ENCODE assay signal across 8 mouse cellular contexts in genomic region chr7:92668791-92669506, GRCm38 (mm10). TPM values are rescaled to one million over a fixed set of nuclear protein-coding genes. Genes with fewer than 3 reads are reported as not detected.
DNase-seq lines count a peak whose midpoint lies in the region; ATAC-seq and TF ChIP-seq lines count a peak whose summit lies in the region.

No protein-coding gene starts in this region.

- peak overlapping the region; percentile 99 for H3K9ac ChIP-seq in forebrain, postnatal 0 days
- peak overlapping the region; percentile 99 for H3K9ac ChIP-seq in lung, embryonic 15.5 days

- H3K27ac ChIP-seq in forebrain, postnatal 0 days (ENCODE audit: low read depth, low read length), result peak overlapping the region; percentile 99
- H3K27ac ChIP-seq in lung, embryonic 15.5 days, result peak overlapping the region; percentile 98
- peak overlapping the region; percentile 85 for H3K27ac ChIP-seq in thymus, adult 2 months (ENCODE audit: control insufficient read depth, insufficient read depth, low read length)

- no peaks in the 10 kb centered on the region for H3K27me3 ChIP-seq in forebrain, postnatal 0 days (ENCODE audit: insufficient read depth, low read length)
- no peaks in the 10 kb centered on the region for H3K27me3 ChIP-seq in lung, embryonic 15.5 days
- no peaks in the 10 kb centered on the region for H3K27me3 ChIP-seq in thymus, adult 2 months (ENCODE audit: control insufficient read depth, insufficient read depth, low read length)

- H3K36me3 ChIP-seq in forebrain, postnatal 0 days (ENCODE audit: insufficient read depth), result no peaks in the 10 kb centered on the region
- peaks cover 3% of the 10 kb centered on the region; the same call in 1 of the 2 replicates for H3K36me3 ChIP-seq in lung, embryonic 15.5 days
- H3K36me3 ChIP-seq in thymus, adult 2 months (ENCODE audit: control insufficient read depth, insufficient read depth, low read length), result peaks cover 6% of the 10 kb centered on the region; the same call in 1 of the 2 replicates

- H3K4me3 ChIP-seq in forebrain, postnatal 0 days (ENCODE audit: low read depth, low read length), result peak overlapping the region; percentile 100
- H3K4me3 ChIP-seq in lung, embryonic 15.5 days, result peak overlapping the region; percentile 77
- peak overlapping the region; percentile 99 for H3K4me3 ChIP-seq in thymus, adult 2 months (ENCODE audit: control insufficient read depth, insufficient read depth, low read length)

- TF ChIP-seq CTCF in forebrain, postnatal 0 days (IDR thresholded peaks at IDR 0.05; ENCODE audit: low read depth), result no peak
- TF ChIP-seq CTCF in thymus, adult 2 months (IDR thresholded peaks at IDR 0.05; ENCODE audit: borderline replicate concordance, control insufficient read depth, extremely low read depth, insufficient read depth, low read length, poor library complexity), result 0 out of 2 replicates have a peak, but pooled peaks have one; percentile 25

- 0 out of 2 replicates have a peak, but pooled peaks cover 13% of the 10 kb centered on the region for H3K4me1 ChIP-seq in forebrain, postnatal 0 days (ENCODE audit: insufficient read depth)
- H3K4me1 ChIP-seq in lung, embryonic 15.5 days, result peaks cover 19% of the 10 kb centered on the region
- H3K4me1 ChIP-seq in thymus, adult 2 months (replicated peaks; ENCODE audit: control insufficient read depth, insufficient read depth, low read length), result peaks cover 7% of the 10 kb centered on the region

- no peaks in the 10 kb centered on the region for H3K9me3 ChIP-seq in forebrain, postnatal 0 days (ENCODE audit: low read length)
- H3K9me3 ChIP-seq in lung, embryonic 15.5 days, result no peaks in the 10 kb centered on the region

- H3K4me2 ChIP-seq in forebrain, postnatal 0 days (ENCODE audit: low read depth), result peak overlapping the region; percentile 75
- H3K4me2 ChIP-seq in lung, embryonic 15.5 days, result peak overlapping the region; percentile 60

- peak; percentile 9 for ATAC-seq in forebrain, postnatal 0 days
- ATAC-seq in lung, embryonic 15.5 days (ENCODE audit: borderline replicate concordance, extremely low read depth, low FRiP score, low TSS enrichment), result peak; percentile 14; the same call in 1 of the 2 replicates

- no peak for TF ChIP-seq POLR2A in thymus, adult 2 months (IDR thresholded peaks at IDR 0.05; ENCODE audit: control insufficient read depth, extremely low read depth, insufficient read depth, low read length, poor library complexity)

- DNase-seq in ES-CJ7 (ENCODE audit: low read depth, low spot score), result peak; percentile 66
- peak; percentile 61 to 62 for DNase-seq in cerebellum, adult 18-20 months
- peak; percentile 77 for DNase-seq in forebrain, postnatal 0 days
- peak; percentile 63 for DNase-seq in heart, postnatal 4 days
- peak; percentile 42 to 53 for DNase-seq in layer of hippocampus, adult 8-10 months (ENCODE audit: low spot score in 2 of 2)
- peak; percentile 14 for DNase-seq in ovary, adult 18-20 months (ENCODE audit: low spot score)
- peak; percentile 69 for DNase-seq in thymus, adult 2 months

- 2% methylated on average over 29 of the region's 29 CpGs for WGBS in forebrain, postnatal 0 days
- under 1% methylated on average over 29 of the region's 29 CpGs for WGBS in lung, embryonic 15.5 days
- WGBS in thymus, adult 2 months, result under 1% methylated on average over 29 of the region's 29 CpGs

RNA-seq across cellular contexts. Expression of gene Pcf11, which starts 0.8 kb away (rescaled TPM):
- 41.9 and 52.5 TPM in 2 replicates for total RNA-seq in forebrain, postnatal 0 days (2014; rRNA removed)
- 13.2 and 14.3 TPM in 2 replicates for polyA plus RNA-seq in forebrain, postnatal 0 days (2015; fragmentation: Nextera tagmentation; extraction: Ambion mirVana)
- 10 to 100 TPM; 38.7 to 38.9 TPM for total RNA-seq in heart, postnatal 4 days (2021)
- total RNA-seq in layer of hippocampus, adult 8-10 months (2022), result 10 to 100 TPM; 58.7 to 71.1 (median 63.8) TPM
- 18.9 and 22.1 TPM in 2 replicates for polyA plus RNA-seq in lung, embryonic 15.5 days (2015; fragmentation: Nextera tagmentation; extraction: Ambion mirVana)
- 37.5 and 42.7 TPM in 2 replicates for polyA plus RNA-seq in thymus, adult 2 months (2012; rRNA removed)

RNA-seq across cellular contexts. Expression of gene Ankrd42, which starts 32.0 kb away (rescaled TPM):
- 28.7 and 30.8 TPM in 2 replicates for total RNA-seq in forebrain, postnatal 0 days (2014; rRNA removed)
- 12.2 and 22.0 TPM in 2 replicates for polyA plus RNA-seq in forebrain, postnatal 0 days (2015; fragmentation: Nextera tagmentation; extraction: Ambion mirVana)
- 1 to 10 TPM; 2.0 to 2.3 TPM for total RNA-seq in heart, postnatal 4 days (2021)
- 10 to 100 TPM; 17.3 to 20.5 (median 18.7) TPM for total RNA-seq in layer of hippocampus, adult 8-10 months (2022)
- polyA plus RNA-seq in lung, embryonic 15.5 days (2015; fragmentation: Nextera tagmentation; extraction: Ambion mirVana), result 6.3 and 8.5 TPM in 2 replicates
- 0.39 and 0.47 TPM in 2 replicates for polyA plus RNA-seq in thymus, adult 2 months (2012; rRNA removed)

Comparison
In these comparisons a context has a peak if more than half of its experiments do, and no peak if none do; other contexts are left out.
1. Peak in every context shown above with its lines: DNase-seq, ATAC-seq, H3K4me3 ChIP-seq and H3K27ac ChIP-seq.
2. DNase-seq: peak in every context shown above with its lines; median percentile 77 in forebrain, postnatal 0 days; 69 in thymus, adult 2 months; 66 in ES-CJ7; 63 in heart, postnatal 4 days; 62 in cerebellum, adult 18-20 months; 48 in layer of hippocampus, adult 8-10 months; 14 in ovary, adult 18-20 months.